Mouse (Mus musculus): Measurements from ENCODE around the gene Xpnpep1. TPM values are rescaled to one million over a fixed set of nuclear protein-coding genes. Genes with fewer than 3 reads are reported as not detected.

Xpnpep1 gene
- total and polyA plus RNA-seq, 2 experiments from 2014 or later, result 103 to 141 TPM

- Histone ChIP-seq H3K27ac (ENCODE audit: low read depth, low read length) (no peak overlapping the region), H3K4me1 (ENCODE audit: insufficient read depth) (no peaks in the 10 kb centered on the region), H3K4me3 (ENCODE audit: low read depth, low read length) (no peak overlapping the region), H3K9ac (no peak overlapping the region), H3K27me3 (ENCODE audit: insufficient read depth, low read length) (no peaks in the 10 kb centered on the region), H3K4me2 (ENCODE audit: low read depth) (no peak overlapping the region), H3K9me3 (ENCODE audit: low read length) (no peaks in the 10 kb centered on the region), H3K36me3 (ENCODE audit: insufficient read depth) (peaks cover 94% of the 10 kb centered on the region)
- WGBS, result 90% methylated on average over 23 of the region's 23 CpGs
- no peak for TF ChIP-seq CTCF (IDR thresholded peaks at IDR 0.05; ENCODE audit: low read depth)
- no peak for DNase-seq
- ATAC-seq, result no peak
These were observed 37.6 kb downstream of the Xpnpep1 start for GRCm38 (mm10) chr19:53002166-53003095.

DNA sequence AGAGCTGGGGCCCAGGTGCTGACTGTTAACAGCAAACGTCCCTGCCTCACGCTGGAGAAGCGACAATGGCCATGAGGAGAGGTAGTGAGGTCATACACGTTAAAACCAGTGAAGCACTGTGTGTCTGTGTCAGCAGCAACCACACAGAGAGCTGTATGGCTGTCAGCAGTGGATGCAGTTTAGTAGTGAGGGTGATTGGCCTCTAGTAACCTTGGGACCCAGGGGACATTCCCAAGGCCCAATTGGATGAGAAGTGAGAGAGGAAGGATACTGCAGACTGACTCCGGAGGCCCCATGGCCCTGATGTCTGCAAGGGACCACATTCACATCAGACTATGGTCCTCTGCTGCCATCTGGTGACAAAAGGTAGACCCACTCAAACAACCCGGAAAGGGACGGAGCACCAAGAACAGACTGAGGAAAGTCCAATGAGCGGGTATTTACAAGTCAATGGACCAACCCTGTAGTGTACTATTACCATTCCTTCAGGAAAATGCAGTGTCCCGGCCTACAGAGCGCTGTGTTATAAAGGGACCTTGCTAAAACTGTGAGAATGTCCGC lies 47.1 kb downstream of the Xpnpep1 start:
- ATAC-seq (peak; percentile 88), DNase-seq (peak; percentile 80)
- Histone ChIP-seq H3K27ac (ENCODE audit: low read depth, low read length) (no peak overlapping the region), H3K4me3 (ENCODE audit: low read depth, low read length) (no peak overlapping the region), H3K4me1 (ENCODE audit: insufficient read depth) (no peaks in the 10 kb centered on the region), H3K9me3 (ENCODE audit: low read length) (no peaks in the 10 kb centered on the region), H3K27me3 (ENCODE audit: insufficient read depth, low read length) (no peaks in the 10 kb centered on the region), H3K9ac (no peak overlapping the region), H3K36me3 (ENCODE audit: insufficient read depth) (peaks cover 49% of the 10 kb centered on the region), H3K4me2 (ENCODE audit: low read depth) (no peak overlapping the region)
- peak; percentile 83 for TF ChIP-seq CTCF (IDR thresholded peaks at IDR 0.05; ENCODE audit: low read depth)
- WGBS, result 75% methylated on average over 11 of the region's 11 CpGs

GRCm38 (mm10) chr19:52991924-52992323 lies 48.1 kb downstream of the Xpnpep1 start:
- Histone ChIP-seq H3K36me3 (ENCODE audit: insufficient read depth) (peaks cover 43% of the 10 kb centered on the region), H3K27me3 (ENCODE audit: insufficient read depth, low read length) (no peaks in the 10 kb centered on the region), H3K4me2 (ENCODE audit: low read depth) (no peak overlapping the region), H3K9me3 (ENCODE audit: low read length) (no peaks in the 10 kb centered on the region), H3K9ac (no peak overlapping the region), H3K4me1 (ENCODE audit: insufficient read depth) (no peaks in the 10 kb centered on the region), H3K27ac (ENCODE audit: low read depth, low read length) (no peak overlapping the region), H3K4me3 (ENCODE audit: low read depth, low read length) (no peak overlapping the region)
- 87% methylated on average over 10 of the region's 10 CpGs for WGBS
- TF ChIP-seq CTCF (IDR thresholded peaks at IDR 0.05; ENCODE audit: low read depth), result no peak
- no peak for DNase-seq
- ATAC-seq, result no peak

DNA sequence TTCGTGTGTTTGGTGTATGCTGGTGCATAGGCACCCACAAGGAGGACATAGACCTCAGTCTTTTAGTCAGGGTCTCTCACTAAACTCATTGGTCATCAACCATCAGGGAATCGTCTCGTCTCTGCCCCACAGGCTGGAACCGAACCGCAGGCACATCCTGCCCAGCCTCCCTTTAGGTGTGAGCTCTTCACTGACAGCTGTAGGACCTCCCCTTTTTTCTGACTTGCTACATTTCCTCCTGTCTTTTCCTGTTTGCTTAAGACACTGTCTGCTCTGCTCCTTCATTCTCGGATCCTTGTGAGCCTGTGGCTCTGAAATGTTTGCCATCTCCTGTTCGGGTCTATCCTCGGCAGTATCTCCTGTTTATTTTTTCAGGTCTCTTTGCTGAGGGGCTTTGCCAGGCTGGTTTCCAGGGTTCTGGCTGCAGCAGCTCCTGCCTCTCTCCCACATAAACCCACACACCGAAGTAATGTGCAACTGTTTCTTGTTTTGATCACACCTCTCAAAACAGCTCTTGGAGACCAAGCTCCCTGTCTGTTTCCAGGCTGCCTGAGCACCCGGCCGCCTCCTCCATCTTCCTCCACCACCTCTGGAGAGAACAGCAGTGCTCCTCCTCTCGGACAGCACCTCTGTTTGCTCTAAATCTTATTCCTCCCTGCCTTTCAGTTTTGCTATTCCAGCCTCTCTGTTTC lies 60.8 kb downstream of the Xpnpep1 start:
- TF ChIP-seq CTCF (IDR thresholded peaks at IDR 0.05; ENCODE audit: low read depth), result no peak
- H3K4me3 ChIP-seq (ENCODE audit: low read depth, low read length), result no peak overlapping the region
- no peaks in the 10 kb centered on the region for H3K4me1 ChIP-seq (ENCODE audit: insufficient read depth)
- ATAC-seq (no peak), DNase-seq (no peak)
- no peaks in the 10 kb centered on the region for H3K9me3 ChIP-seq (ENCODE audit: low read length)
- H3K36me3 ChIP-seq (ENCODE audit: insufficient read depth), result no peaks in the 10 kb centered on the region
- WGBS, result 74% methylated on average over 12 of the region's 12 CpGs
- no peak overlapping the region for H3K4me2 ChIP-seq (ENCODE audit: low read depth)
- H3K27ac ChIP-seq (ENCODE audit: low read depth, low read length), result no peak overlapping the region
- no peak overlapping the region for H3K9ac ChIP-seq
- H3K27me3 ChIP-seq (ENCODE audit: insufficient read depth, low read length), result no peaks in the 10 kb centered on the region

GRCm38 (mm10) chr19:52975564-52976185 lies 64.3 kb downstream of the Xpnpep1 start:
- Histone ChIP-seq H3K9ac (no peak overlapping the region), H3K27ac (ENCODE audit: low read depth, low read length) (no peak overlapping the region), H3K9me3 (ENCODE audit: low read length) (no peaks in the 10 kb centered on the region), H3K4me3 (ENCODE audit: low read depth, low read length) (no peak overlapping the region), H3K27me3 (ENCODE audit: insufficient read depth, low read length) (no peaks in the 10 kb centered on the region), H3K4me1 (ENCODE audit: insufficient read depth) (no peaks in the 10 kb centered on the region), H3K36me3 (ENCODE audit: insufficient read depth) (no peaks in the 10 kb centered on the region), H3K4me2 (ENCODE audit: low read depth) (no peak overlapping the region)
- 48% methylated on average over 15 of the region's 15 CpGs for WGBS
- peak; percentile 93 for TF ChIP-seq CTCF (IDR thresholded peaks at IDR 0.05; ENCODE audit: low read depth)
- ATAC-seq (peak; percentile 55), DNase-seq (peak; percentile 86)

GRCm38 (mm10) chr19:52966339-52966738 lies 73.7 kb downstream of the Xpnpep1 start:
- no peak for TF ChIP-seq CTCF (IDR thresholded peaks at IDR 0.05; ENCODE audit: low read depth)
- DNase-seq (peak; percentile 11), ATAC-seq (peak; percentile 36; the same call in 1 of the 2 replicates)
- Histone ChIP-seq H3K27me3 (ENCODE audit: insufficient read depth, low read length) (no peaks in the 10 kb centered on the region), H3K36me3 (ENCODE audit: insufficient read depth) (no peaks in the 10 kb centered on the region), H3K4me1 (ENCODE audit: insufficient read depth) (no peaks in the 10 kb centered on the region), H3K4me2 (ENCODE audit: low read depth) (no peak overlapping the region), H3K9ac (no peak overlapping the region), H3K27ac (ENCODE audit: low read depth, low read length) (no peak overlapping the region), H3K9me3 (ENCODE audit: low read length) (no peaks in the 10 kb centered on the region), H3K4me3 (ENCODE audit: low read depth, low read length) (no peak overlapping the region)
- whole genome bisulfite sequencing, result 25% methylated on average over 8 of the region's 8 CpGs

Data from forebrain, postnatal 0 days (tissue).